Mouse (Mus musculus) cerebellum, postnatal 14 days (tissue): Measurements from ENCODE around the gene Dll4.

Experiments used
- DNase-seq, 2 experiments: peaks; one replicate each; pipeline ENCODE4 v3.0.0; 2021; ENCODE audit warnings: mixed read lengths in 2 of 2

Dll4 gene

DNA sequence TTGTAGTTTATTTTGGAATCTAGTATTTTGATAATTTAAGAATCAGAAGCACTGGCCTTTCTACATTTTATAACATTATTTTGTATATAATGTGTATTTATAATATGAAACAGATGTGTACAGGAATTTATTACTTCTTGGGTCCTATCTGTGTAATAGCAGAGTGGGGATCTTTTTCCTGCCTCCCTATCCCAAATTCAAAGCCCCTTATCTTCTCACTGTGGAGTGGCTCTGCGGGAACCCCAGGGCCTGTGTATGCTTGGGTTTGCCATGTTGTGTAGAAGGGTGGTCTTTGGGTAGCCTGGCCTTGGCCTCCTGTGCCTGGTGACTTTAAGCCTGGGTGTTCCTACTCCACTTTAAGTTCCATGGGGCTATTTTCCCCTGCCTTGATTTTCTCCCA, 10.0 kb downstream of the Dll4 start:
- DNase-seq: no peak

GRCm38 (mm10) chr2:119336002-119336401, 10.4 kb downstream of the Dll4 start:
- no peak for DNase-seq

DNA sequence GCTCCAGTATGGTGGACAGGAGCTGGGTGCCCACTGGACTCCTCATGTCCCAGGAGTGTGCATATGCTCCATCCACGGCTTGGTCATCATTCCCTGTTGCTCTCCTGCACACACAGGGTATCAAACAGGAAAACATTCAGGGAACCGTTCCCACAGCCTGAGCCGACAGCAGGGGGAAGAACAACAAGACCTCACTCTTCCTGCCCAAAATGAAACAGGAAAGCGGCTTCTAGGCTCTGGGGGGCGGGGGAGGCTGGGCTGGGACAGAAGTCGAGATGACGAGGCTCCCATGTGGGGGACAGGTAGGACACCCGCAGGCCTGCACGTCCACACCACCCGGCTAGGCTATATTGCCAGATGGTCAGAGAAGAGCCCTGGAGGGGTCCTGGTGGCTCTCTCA, 10.9 kb downstream of the Dll4 start:
- DNase-seq: peak in 1 of 2 experiments; percentile 57

DNA sequence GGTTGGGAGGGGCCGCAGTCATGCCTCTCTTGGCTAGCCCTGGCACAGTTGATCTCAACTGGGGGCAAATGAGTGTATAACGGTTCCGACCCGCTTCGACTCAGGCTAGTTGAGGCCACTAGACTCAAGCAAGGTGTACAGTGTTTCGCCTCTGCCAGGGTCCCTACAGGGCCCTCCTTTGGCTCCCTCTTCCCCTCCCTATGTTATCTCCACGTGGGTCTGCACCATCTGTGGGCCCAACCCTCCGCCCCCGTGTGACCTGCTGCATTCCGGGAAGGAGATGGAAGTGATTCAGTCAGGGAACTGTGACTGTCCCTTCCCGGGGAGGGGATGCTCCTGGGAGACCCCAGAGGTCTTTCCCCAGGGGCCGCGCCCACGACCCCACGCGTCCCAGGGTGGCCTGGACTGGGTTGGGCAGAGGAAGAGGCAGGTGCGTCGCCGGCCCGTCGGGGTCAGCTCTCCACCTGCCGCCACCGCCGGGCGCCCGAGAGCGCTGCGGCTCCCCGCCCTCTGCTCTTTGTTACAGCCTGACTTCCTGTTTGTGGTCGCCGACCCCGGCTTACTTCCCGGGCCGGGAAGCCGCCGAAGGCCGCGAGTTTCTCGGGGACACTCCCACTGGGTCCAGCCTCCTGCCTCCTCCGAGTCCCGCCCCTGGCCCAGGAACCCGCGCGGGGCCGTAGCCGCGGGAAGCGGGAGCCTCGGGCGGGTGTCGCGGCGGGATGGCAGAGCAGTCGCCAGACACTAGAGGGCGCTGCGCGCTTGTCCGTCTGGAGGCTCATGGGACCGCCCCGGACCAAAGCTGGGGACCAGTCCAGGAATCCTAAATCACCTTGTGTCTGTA, 12.1 kb downstream of the Dll4 start:
- DNase-seq: peak; percentile 95

DNA sequence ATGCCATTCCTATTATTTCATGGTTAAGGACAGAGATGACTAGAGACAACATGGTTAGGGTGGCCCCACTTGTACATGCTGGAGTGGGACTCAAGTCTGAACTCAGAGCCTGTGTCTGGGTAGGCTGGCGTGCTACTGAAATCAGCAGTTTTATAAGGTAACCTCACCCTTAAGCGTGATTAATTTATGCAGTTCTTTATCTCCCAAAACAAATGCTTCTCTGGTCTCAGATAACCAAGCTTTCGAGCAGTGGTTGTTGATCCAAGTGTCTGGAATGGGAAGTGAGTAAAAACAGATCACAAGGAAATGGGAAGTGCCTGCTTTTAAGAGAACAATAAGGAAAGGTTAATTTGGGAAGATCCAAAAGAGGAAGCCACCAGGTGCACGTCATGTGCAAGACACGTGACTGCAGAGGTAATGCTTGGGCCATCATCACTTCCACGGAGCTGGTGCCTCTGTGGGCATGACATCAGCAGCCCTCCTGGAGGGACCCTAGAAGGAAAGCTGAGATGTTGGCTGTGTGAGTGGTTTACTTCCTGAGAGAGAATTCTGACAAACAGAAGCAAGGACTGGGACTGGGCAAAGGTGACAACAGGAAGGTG, 19.1 kb downstream of the Dll4 start:
- no peak for DNase-seq

DNA sequence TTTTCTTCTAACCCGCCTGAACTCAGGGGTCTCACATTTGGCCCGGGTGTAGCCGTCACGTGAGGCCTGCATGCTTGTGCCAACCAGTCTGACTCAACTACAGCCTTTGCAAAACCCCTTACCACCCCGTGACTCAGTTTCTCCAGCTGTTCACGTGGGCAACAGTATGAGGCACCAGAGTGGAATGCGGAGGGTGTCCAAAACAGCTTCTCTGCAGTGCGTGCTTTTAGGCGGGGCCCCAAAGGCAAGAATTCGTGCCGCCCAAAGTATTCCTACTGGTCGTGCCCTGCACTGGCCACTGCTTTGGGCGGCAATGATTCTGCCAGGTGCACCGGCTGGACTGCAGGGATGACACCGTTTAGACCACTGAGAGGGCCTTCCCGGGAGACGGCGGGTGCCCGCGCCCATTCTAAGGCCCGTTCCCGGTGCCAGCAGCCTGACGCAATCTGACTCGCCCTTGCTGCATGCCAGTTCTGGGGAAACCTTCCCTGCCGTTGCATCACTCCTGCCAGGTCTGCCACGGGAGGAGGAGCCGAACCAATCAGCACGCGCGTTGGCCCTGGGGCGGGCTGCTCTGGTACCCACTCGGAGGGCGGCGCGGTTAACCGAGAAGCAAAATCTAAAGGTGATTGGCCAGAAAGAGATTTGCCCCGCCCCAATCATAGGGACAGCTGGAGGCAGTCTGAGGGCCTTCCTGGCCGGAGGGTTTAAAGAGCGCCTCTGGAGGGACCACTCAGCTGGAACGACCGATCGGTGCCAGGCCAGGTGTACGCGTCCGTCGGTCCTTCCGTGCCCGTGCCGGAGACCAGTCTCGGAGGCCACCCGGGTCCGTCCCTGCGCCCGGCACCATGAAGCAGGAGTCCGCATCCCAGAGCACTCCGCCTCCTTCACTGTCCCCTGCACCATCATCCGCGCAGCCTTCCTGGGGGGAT, 25.2 kb downstream of the Dll4 start, which contains the start of gene Chac1:
TSS of gene Chac1 (plus strand) at position 675 of the 932 bp plus-strand sequence.
- DNase-seq: peak; percentile 96

DNA sequence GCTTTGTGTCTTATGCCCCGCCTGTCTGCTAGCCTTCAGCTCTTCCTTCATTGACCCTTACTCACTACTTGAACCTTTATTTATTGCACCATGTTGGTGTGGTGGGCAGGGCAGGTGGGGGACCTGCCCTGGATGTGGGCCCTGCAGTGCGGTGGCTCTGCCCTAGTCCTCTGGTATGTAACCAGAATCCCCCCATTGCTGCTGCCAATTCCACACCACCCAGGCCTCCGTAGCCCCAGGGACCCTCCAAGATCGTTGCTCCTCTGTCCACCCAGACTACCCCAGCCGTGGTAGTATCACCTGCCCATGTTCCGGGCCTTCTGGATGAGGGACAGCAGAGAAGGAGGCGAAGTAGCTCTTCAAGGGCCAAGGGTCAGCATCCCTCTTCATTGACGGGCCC, 28.1 kb downstream of the Dll4 start:
- no peak for DNase-seq

GRCm38 (mm10) chr2:119355089-119355488, 29.5 kb downstream of the Dll4 start:
- DNase-seq: peak; percentile 94

- peak; percentile 92 to 93 for DNase-seq
Measured at GRCm38 (mm10) chr2:119355651-119356050, 30.1 kb downstream of the Dll4 start.

GRCm38 (mm10) chr2:119356310-119356709, 30.7 kb downstream of the Dll4 start:
- DNase-seq: no peak

GRCm38 (mm10) chr2:119356805-119357204, 31.2 kb downstream of the Dll4 start:
- no peak for DNase-seq

DNA sequence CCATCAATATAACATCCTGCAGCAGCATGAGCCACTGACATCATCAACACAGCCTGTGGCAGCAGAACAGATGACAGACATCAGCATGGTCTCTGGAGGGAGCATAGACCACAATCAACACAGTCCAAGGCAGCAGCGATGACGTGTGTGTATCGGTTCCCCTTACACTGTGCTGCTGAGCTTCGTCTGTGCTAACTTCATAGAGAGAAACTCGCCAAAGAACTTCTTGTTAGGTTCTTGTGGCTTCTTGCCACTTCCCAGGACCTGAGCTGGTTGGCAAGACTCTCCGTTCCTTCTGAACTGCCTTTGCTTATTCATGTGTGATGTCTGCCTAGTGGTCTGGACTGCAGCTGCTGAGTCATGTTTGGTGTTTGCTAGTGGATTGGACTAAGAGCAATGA, 32.7 kb downstream of the Dll4 start:
- DNase-seq: no peak

GRCm38 (mm10) chr2:119359721-119360291, 34.2 kb downstream of the Dll4 start:
- no peak for DNase-seq

GRCm38 (mm10) chr2:119364969-119365368, 39.4 kb downstream of the Dll4 start:
- DNase-seq: no peak

- DNase-seq: no peak
Measured at GRCm38 (mm10) chr2:119367346-119367745, 41.8 kb downstream of the Dll4 start.

- no peak for DNase-seq
Measured at GRCm38 (mm10) chr2:119370116-119370515, 44.5 kb downstream of the Dll4 start.

GRCm38 (mm10) chr2:119377286-119377685, 51.7 kb downstream of the Dll4 start:
- no peak for DNase-seq

GRCm38 (mm10) chr2:119377826-119378225, 52.2 kb downstream of the Dll4 start:
- no peak for DNase-seq

DNA sequence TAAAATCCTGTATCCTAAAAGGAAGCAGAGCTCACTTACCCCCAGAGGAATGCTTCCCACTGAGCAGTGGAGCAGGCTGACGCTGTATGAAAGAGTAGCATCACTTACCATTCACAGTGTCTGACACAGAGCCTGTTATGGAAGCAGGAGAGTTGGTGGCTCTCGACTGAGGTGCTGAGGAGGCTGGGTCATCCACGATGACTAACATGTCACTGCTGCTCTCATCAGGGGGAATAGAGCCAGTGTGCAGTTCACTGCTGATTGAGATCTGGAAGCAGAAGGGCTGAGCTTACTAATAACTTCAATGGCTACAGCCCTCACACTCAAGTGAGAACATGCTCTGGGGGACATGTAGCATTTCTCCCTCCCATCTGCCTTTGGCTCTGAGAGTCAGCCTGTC, 53.9 kb downstream of the Dll4 start:
- no peak for DNase-seq
